Mouse (Mus musculus): ENCODE results near the gene Ndel1.

The Ndel1 gene

GRCm38 (mm10) chr11:68778855-68779254 lies 92.8 kb downstream of the Ndel1 start:
- DNase-seq (ENCODE audit: low spot score in 2 of 2) = no peak

DNA sequence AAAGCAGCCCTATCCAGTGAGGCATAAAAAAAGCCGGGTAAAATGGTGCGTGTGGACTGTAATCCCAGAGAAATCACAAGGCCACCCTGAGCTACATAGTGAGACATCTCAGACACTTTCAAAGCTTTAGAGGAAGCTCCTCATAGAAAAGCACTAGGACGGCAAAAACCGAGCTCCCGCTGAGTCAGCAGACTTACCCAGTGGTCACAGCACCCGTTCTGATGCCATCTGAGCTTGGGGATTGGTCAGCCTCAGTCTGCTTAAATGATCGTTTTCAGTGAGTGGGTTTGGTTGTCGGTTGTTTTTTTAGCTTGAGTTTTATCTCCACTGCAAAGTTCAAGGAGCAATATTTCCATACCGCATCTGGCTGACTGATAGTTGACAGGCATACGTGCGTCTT lies 93.7 kb downstream of the Ndel1 start:
- no peak for DNase-seq (ENCODE audit: low spot score in 2 of 2)

- no peak for DNase-seq (ENCODE audit: low spot score in 2 of 2)
Observed at GRCm38 (mm10) chr11:68776147-68776655, 95.5 kb downstream of the Ndel1 start.
